Mouse (Mus musculus): Measurements from ENCODE around the gene Kcne3.

- TF ChIP-seq CTCF (IDR thresholded peaks at IDR 0.05; ENCODE audit: low read depth, low read length), result no peak
- TF ChIP-seq POLR2A (IDR thresholded peaks at IDR 0.05; ENCODE audit: extremely low read depth, insufficient read depth, low read length), result no peak
Observed at GRCm38 (mm10) chr7:100204871-100205270, 28.6 kb downstream of the Kcne3 start.

Measured in liver, adult 2 months (tissue).